Mouse (Mus musculus) megakaryocyte, embryonic 14.5 days (primary cell): ENCODE results near the gene Clec18a.
"Not testable (repeated sequence)": the region's sequence is repeated elsewhere in the genome, so short reads cannot be mapped to it uniquely, and the experiment has no call there.

ENCODE experiments used
- FLI1 ChIP-seq: IDR thresholded peaks from 2 replicates; pipeline ENCODE4 v1.6.1; 2012; ENCODE audit warnings: low read length, inconsistent platforms, mixed read lengths
- GATA1 ChIP-seq: IDR thresholded peaks from 3 replicates; pipeline ENCODE4 v1.6.1; 2012; ENCODE audit warnings: mixed read lengths, low read length, inconsistent platforms, borderline replicate concordance

- not testable (repeated sequence) for TF ChIP-seq GATA1, FLI1
These were observed 23.6 kb downstream of the Clec18a start for GRCm38 (mm10) chr8:111068660-111069059.
